Mouse (Mus musculus) lung, postnatal 36 days (tissue): ENCODE measurements around the gene Gm7980.
"Not testable (repeated sequence)": the region's sequence is repeated elsewhere in the genome, so short reads cannot be mapped to it uniquely, and the experiment has no call there.

Experiments
- DNase-seq: peaks from one replicate; pipeline ENCODE4 v3.0.0; 2022; ENCODE audit warnings: mixed read lengths

Gm7980 gene

GRCm38 (mm10) chr14:41907190-41907589 lies at the start of gene Gm7980:
Gm7980 (minus strand) TSS chr14:41907290.
- DNase-seq: not testable (repeated sequence)

GRCm38 (mm10) chr14:41943695-41944094 lies 36.6 kb upstream of the Gm7980 start, which contains the start of gene 1700024B05Rik:
1700024B05Rik (plus strand) TSS chr14:41943995.
- not testable (repeated sequence) for DNase-seq

GRCm38 (mm10) chr14:41924649-41925048 lies 17.6 kb upstream of the Gm7980 start, which contains the start of gene 1700049E17Rik1:
1700049E17Rik1 (plus strand) TSS chr14:41924949.
- DNase-seq: not testable (repeated sequence)
